Mouse (Mus musculus) adrenal gland (tissue): ENCODE measurements around the gene Snrpb.

Experiments
- intact Hi-C: fragments of 180-260 bp; cut with DNase I; formaldehyde crosslinking; loops from one replicate; pipeline ENCODE4 v1.15.1; 2025

Gene Snrpb

GRCm38 (mm10) chr2:130144703-130145324, 34.4 kb downstream of the Snrpb start:
- intact Hi-C loops, result no loop called here

- intact Hi-C loops, result no loop called here
These were observed 36.2 kb downstream of the Snrpb start for GRCm38 (mm10) chr2:130143011-130143410.

- intact Hi-C loops, result no loop called here
These were observed 49.5 kb downstream of the Snrpb start for GRCm38 (mm10) chr2:130129687-130130086.

- intact Hi-C loops, result no loop called here
These were observed 53.1 kb downstream of the Snrpb start for GRCm38 (mm10) chr2:130126073-130126472.

GRCm38 (mm10) chr2:130125279-130126059, 53.7 kb downstream of the Snrpb start:
- intact Hi-C loops, result no loop called here
